Mouse (Mus musculus) layer of hippocampus, adult 2 months (tissue): ENCODE measurements at regions not wholly inside any gene's neighbourhood (a gene's known extent, or its start where the extent isn't known, plus 50 kb on each side); places are given as distances from the start of the nearest gene placed in this dataset.

Experiments
- DNase-seq, 2 experiments: peaks; one replicate each; pipeline ENCODE4 v3.0.0; 2022; ENCODE audit warnings: low spot score in 2 of 2
- H3K27ac ChIP-seq: fragments of 200-600 bp; 2 replicates; pipeline ENCODE4 v1.8.1; 2022
- H3K4me3 ChIP-seq: fragments of 200-600 bp; 2 replicates; pipeline ENCODE4 v1.8.1; 2022; ENCODE audit warnings: mild to moderate bottlenecking
- CTCF ChIP-seq: fragments of 200-600 bp; conservative IDR thresholded peaks from 2 replicates; pipeline ENCODE4 v1.8.1; 2022; ENCODE audit warnings: antibody characterized with exemption, mild to moderate bottlenecking, moderate library complexity

DNA sequence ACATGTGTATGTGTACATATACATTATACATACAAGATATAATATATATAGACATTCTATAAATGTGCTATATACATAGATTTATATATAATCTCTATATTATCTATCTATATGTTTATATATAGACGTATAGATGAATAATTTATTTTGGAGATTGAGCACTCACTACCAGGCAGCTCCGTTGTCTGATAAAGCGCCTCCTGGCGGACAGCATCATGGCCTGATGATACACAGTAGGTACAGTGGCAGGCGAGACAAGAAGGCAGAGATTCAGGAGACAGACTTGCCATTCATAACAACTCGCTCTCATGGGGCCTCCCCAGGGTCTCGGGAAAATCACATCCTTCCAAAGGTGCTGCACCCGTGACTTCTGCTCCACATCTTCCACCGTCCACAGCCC, 101.4 kb upstream of the A530016L24Rik start:
- no peak for DNase-seq
- TF ChIP-seq CTCF = peak; percentile 20
- Histone ChIP-seq H3K27ac (no peak overlapping the region), H3K4me3 (no peak overlapping the region)

- Histone ChIP-seq H3K27ac (no peak overlapping the region), H3K4me3 (no peak overlapping the region)
- no peak for DNase-seq
- TF ChIP-seq CTCF = no peak
Observed at GRCm38 (mm10) chr12:112395909-112396308, 93.3 kb upstream of the A530016L24Rik start.

GRCm38 (mm10) chr12:112403688-112404240, 85.5 kb upstream of the A530016L24Rik start:
- no peak for DNase-seq
- H3K27ac ChIP-seq = no peak overlapping the region
- no peak overlapping the region for H3K4me3 ChIP-seq
- TF ChIP-seq CTCF = no peak

- Histone ChIP-seq H3K27ac (no peak overlapping the region), H3K4me3 (no peak overlapping the region)
- no peak for DNase-seq
- no peak for TF ChIP-seq CTCF
Observed at GRCm38 (mm10) chr12:112404338-112404737, 84.9 kb upstream of the A530016L24Rik start.

- no peak for TF ChIP-seq CTCF
- no peak for DNase-seq
- no peak overlapping the region for H3K27ac ChIP-seq
- H3K4me3 ChIP-seq = no peak overlapping the region
Observed at GRCm38 (mm10) chr12:112405781-112406213, 83.5 kb upstream of the A530016L24Rik start.

DNA sequence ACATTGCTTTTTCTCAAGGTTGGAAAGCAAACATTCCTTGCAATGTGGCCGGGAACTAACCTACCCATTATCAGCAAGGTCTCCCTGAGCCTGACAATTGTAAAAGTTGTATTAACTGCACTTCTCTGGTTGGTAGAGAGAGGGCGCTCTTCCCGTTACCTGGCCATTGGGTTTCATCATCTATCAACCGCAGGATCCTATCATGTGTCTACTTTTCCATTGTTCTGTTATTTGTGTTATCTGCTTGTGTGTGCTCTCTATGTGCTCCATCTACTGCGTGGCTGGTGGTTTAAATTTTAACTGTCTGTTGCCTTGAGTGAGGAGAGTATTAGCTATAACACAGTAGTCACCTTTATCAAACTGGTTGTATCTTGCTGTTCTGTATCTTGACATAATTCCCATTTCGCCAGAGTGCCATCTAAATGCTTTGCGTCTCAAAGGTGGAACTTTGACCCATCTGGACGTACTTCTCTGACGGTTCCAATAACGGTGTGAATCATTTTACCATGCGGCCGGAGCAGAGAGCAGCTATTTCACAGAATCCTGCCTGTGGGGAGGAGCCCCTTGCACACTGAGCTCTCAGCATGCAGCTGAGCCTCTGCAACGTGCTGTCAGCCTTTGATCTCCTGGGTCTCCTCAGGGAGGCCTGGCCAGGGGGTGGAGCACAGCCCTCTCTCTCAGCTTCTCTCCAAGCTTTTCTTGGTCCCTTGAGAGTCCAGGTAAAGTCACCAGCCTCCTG, 77.5 kb upstream of the A530016L24Rik start:
- TF ChIP-seq CTCF = peak; percentile 88
- H3K4me3 ChIP-seq = no peak overlapping the region
- no peak for DNase-seq
- no peak overlapping the region for H3K27ac ChIP-seq

- TF ChIP-seq CTCF = no peak
- H3K27ac ChIP-seq = no peak overlapping the region
- H3K4me3 ChIP-seq = no peak overlapping the region
- DNase-seq = no peak
Observed at GRCm38 (mm10) chr12:112412351-112412697, 76.9 kb upstream of the A530016L24Rik start.

GRCm38 (mm10) chr12:112415926-112416473, 73.2 kb upstream of the A530016L24Rik start:
- TF ChIP-seq CTCF = no peak
- no peak overlapping the region for H3K4me3 ChIP-seq
- no peak overlapping the region for H3K27ac ChIP-seq
- DNase-seq = no peak

GRCm38 (mm10) chr12:112416537-112416936, 72.7 kb upstream of the A530016L24Rik start:
- DNase-seq = no peak
- Histone ChIP-seq H3K4me3 (no peak overlapping the region), H3K27ac (no peak overlapping the region)
- no peak for TF ChIP-seq CTCF

- H3K4me3 ChIP-seq = no peak overlapping the region
- no peak overlapping the region for H3K27ac ChIP-seq
- no peak for DNase-seq
- TF ChIP-seq CTCF = no peak
Observed at GRCm38 (mm10) chr12:112418636-112419035, 70.6 kb upstream of the A530016L24Rik start.

- no peak for TF ChIP-seq CTCF
- Histone ChIP-seq H3K27ac (no peak overlapping the region), H3K4me3 (no peak overlapping the region)
- DNase-seq = no peak
Observed at GRCm38 (mm10) chr12:112422177-112422576, 67.1 kb upstream of the A530016L24Rik start.

DNA sequence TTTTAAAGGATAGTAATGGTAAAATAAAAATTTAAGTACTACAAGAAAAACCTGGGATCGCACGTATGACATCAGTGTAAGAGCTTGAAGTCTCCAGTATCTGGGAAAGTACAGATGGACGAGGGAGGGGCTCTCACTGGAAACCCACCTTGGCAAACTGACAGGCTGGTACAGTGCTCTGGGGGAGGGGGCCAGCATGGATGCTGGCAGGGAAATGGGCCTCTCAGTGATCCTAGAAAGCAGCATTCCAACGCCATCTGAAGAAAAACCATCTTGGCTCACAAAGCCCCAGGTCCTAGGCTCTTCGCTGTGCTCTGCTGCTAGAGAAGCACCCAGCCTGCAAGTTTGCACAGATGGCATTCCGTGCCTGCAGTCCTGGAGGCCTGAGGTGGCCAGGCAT, 65.1 kb upstream of the A530016L24Rik start:
- Histone ChIP-seq H3K27ac (no peak overlapping the region), H3K4me3 (no peak overlapping the region)
- no peak for DNase-seq
- TF ChIP-seq CTCF = no peak

- H3K27ac ChIP-seq = no peak overlapping the region
- DNase-seq = no peak
- no peak for TF ChIP-seq CTCF
- no peak overlapping the region for H3K4me3 ChIP-seq
Observed at GRCm38 (mm10) chr12:112426681-112427080, 62.6 kb upstream of the A530016L24Rik start.
